Mouse (Mus musculus) neural tube, embryonic 13.5 days (tissue): ENCODE results near the gene Trim28. TPM values are rescaled to one million over a fixed set of nuclear protein-coding genes. Genes with fewer than 3 reads are reported as not detected.
A peak's percentile ranks its signal among the peaks of the same experiment; 100 is the strongest.

Source experiments
- ATAC-seq: fragments of 200-750 bp; cut with Nextera tagmentation; 2 replicates; pipeline ENCODE4 v1.8.0; 2017; ENCODE audit warnings: low read depth, mild to moderate bottlenecking, moderate TSS enrichment, moderate library complexity
- H3K27ac ChIP-seq: fragments of 300-500 bp; sonication (generic); replicated peaks from 2 replicates; pipeline ENCODE4 v1.5.1; 2015; ENCODE audit warnings: moderate library complexity, mild to moderate bottlenecking, inconsistent platforms
- H3K27me3 ChIP-seq: fragments of 300-500 bp; sonication (generic); 2 replicates; pipeline ENCODE4 v1.6.1; 2015; ENCODE audit warnings: mild to moderate bottlenecking, inconsistent platforms
- H3K36me3 ChIP-seq: fragments of 300-500 bp; sonication (generic); 2 replicates; pipeline ENCODE4 v1.6.1; 2015; ENCODE audit warnings: mild to moderate bottlenecking, inconsistent platforms
- H3K4me1 ChIP-seq: fragments of 300-500 bp; sonication (generic); replicated peaks from 2 replicates; pipeline ENCODE4 v1.6.1; 2015; ENCODE audit warnings: inconsistent platforms
- H3K4me2 ChIP-seq: fragments of 300-500 bp; sonication (generic); 2 replicates; pipeline ENCODE4 v1.6.1; 2015; ENCODE audit warnings: inconsistent platforms, mild to moderate bottlenecking, moderate library complexity
- H3K4me3 ChIP-seq: fragments of 300-500 bp; sonication (generic); 2 replicates; pipeline ENCODE4 v1.5.1; 2015; ENCODE audit warnings: mild to moderate bottlenecking, inconsistent platforms
- H3K9ac ChIP-seq: fragments of 300-500 bp; sonication (generic); 2 replicates; pipeline ENCODE4 v1.6.1; 2015; ENCODE audit warnings: moderate library complexity, mild to moderate bottlenecking, inconsistent platforms
- H3K9me3 ChIP-seq: fragments of 300-500 bp; sonication (generic); 2 replicates; pipeline ENCODE4 v1.6.1; 2016; ENCODE audit warnings: inconsistent platforms
- WGBS: fragments of 180-500 bp; shearing (Covaris S2); methylation state at CpG from one replicate; pipeline ENCODE4 v1.1.7; 2015; 5-methylcytosine and 5-hydroxymethylcytosine counted together
- polyA plus RNA-seq: library from polyadenylated mRNA; unstranded; fragments of >200 nt; fragmentation: Nextera tagmentation; extraction: Ambion mirVana; gene quantifications from 2 replicates; pipeline ENCODE4 v1.2.1, GENCODE M21; 2015

The Trim28 gene
- polyA plus RNA-seq, 1 experiment from 2014 or later = 229 TPM

DNA sequence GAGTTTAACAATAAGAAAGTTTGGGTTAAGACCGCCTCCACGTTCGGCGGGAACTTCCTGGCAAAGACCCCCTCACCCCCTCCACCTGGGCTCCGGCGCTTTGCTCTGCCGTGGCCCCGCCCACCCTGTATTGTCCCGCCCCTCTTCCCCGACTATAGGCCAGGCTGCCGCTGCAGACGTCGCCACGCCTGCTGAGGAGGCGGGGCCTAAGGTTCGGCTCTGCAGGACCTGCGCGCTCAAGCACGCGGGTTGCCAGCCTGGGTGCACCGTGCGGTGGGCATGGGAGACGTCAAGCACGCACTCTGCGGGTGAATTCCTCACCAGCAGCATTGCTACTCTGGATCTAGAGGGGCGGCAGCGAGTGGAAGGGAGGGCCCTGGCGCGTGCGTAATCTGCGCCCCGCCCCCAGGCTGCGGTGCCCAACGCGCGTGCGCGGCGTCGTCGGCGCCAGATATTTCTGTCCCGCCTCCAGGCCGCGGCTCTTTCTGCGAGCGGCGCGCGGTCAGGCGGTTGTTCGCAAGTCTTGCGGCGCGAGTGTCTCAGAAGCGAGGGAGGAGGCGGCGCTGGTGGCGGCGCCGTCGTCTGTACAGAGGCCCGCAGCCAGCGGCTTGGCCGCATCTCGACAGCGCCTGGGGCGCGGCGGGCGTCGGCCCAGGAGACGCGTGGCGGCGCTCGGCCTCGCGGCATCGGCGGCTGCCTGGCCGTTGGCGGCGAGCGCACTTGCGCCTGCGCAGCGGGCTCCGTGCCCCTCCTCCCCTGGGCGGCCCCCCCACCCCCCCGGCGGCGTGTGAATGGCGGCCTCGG is 25.2 kb downstream of the Trim28 start:
- H3K9ac ChIP-seq = peak overlapping the region; percentile 94
- peaks cover 39% of the 10 kb centered on the region for H3K36me3 ChIP-seq
- peak overlapping the region; percentile 97 for H3K4me2 ChIP-seq
- peak; percentile 87 for ATAC-seq
- H3K4me3 ChIP-seq = peak overlapping the region; percentile 90
- H3K4me1 ChIP-seq = peaks cover 42% of the 10 kb centered on the region
- H3K27ac ChIP-seq = peak overlapping the region; percentile 98
- H3K9me3 ChIP-seq = no peaks in the 10 kb centered on the region
- H3K27me3 ChIP-seq = no peaks in the 10 kb centered on the region
- WGBS = under 1% methylated on average over 87 of the region's 95 CpGs

DNA sequence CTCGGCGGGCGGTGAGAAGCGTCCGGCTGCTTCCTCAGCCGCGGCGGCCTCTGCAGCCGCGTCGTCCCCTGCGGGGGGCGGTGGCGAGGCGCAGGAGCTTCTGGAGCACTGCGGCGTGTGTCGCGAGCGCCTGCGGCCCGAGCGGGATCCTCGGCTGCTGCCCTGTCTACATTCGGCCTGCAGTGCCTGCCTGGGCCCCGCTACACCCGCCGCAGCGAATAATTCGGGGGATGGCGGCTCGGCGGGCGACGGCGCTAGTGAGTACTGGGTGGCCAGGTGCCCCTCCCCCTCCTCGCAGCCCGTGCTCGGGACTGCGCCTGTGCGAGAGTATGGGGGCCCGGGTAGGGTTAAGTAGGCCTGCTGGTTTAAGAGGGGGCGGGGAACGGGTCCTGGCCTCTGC is 25.9 kb downstream of the Trim28 start:
- Histone ChIP-seq H3K9ac (peak overlapping the region; percentile 94), H3K27me3 (no peaks in the 10 kb centered on the region), H3K4me3 (peak overlapping the region; percentile 90), H3K4me1 (peaks cover 42% of the 10 kb centered on the region), H3K27ac (peak overlapping the region; percentile 98), H3K36me3 (peaks cover 46% of the 10 kb centered on the region), H3K4me2 (peak overlapping the region; percentile 97), H3K9me3 (no peaks in the 10 kb centered on the region)
- WGBS = under 1% methylated on average over 44 of the region's 44 CpGs
- ATAC-seq = peak; percentile 76

DNA sequence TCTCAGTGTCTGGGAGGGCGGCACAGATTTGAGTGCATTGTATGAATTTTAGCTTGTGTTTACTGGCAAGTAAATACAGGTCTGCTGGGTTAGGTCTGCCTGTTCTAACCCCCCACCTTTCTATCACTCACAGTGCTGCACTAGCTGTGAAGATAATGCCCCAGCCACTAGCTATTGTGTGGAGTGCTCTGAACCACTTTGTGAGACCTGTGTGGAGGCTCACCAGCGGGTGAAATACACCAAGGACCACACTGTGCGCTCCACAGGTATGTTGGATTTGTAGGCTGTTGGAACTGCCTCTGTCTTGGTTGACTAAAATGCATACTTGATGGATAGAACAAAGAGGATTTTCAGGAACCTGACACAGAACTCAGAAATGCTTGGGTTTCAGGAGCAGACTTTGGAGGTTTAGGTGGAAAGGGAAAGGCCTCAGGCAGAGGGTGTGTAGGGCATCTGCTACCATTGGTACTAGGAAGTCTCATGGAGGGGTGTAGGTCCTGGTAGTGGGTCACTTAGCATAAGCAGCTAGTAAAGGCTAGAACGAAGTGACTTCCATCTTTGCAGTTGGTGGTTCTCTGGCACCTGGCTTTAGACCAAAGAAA is 26.7 kb downstream of the Trim28 start:
- H3K9me3 ChIP-seq = no peaks in the 10 kb centered on the region
- peak overlapping the region; percentile 98 for H3K27ac ChIP-seq
- H3K4me3 ChIP-seq = peak overlapping the region; percentile 90
- WGBS = 30% methylated on average over 4 of the region's 4 CpGs
- peaks cover 54% of the 10 kb centered on the region for H3K36me3 ChIP-seq
- no peaks in the 10 kb centered on the region for H3K27me3 ChIP-seq
- H3K4me2 ChIP-seq = peak overlapping the region; percentile 97
- H3K9ac ChIP-seq = peak overlapping the region; percentile 94
- no peak for ATAC-seq
- peaks cover 42% of the 10 kb centered on the region for H3K4me1 ChIP-seq

DNA sequence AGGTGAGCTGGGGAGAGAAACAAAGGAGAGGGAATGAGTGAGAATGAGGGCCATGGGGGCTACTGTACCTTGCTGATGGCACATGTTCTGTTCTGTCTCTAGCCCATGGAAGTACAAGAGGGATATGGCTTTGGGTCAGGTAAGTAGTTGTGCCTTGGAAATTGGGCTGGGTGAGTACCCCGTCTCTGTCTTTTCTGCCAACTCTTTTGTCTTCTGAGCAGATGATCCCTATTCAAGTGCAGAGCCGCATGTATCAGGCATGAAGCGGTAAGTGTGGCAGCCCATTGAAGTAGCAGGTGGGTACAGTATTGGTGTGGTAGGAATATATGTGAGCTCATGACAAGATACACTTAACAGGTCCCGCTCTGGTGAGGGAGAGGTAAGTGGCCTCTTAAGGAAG is 30.1 kb downstream of the Trim28 start:
- no peak overlapping the region for H3K4me3 ChIP-seq
- H3K4me1 ChIP-seq = peaks cover 41% of the 10 kb centered on the region
- no peak overlapping the region for H3K27ac ChIP-seq
- WGBS = 90% methylated on average over 4 of the region's 4 CpGs
- no peak overlapping the region for H3K4me2 ChIP-seq
- ATAC-seq = no peak
- H3K27me3 ChIP-seq = no peaks in the 10 kb centered on the region
- no peaks in the 10 kb centered on the region for H3K9me3 ChIP-seq
- H3K9ac ChIP-seq = peak overlapping the region; percentile 43; the same call in 1 of the 2 replicates
- H3K36me3 ChIP-seq = peaks cover 85% of the 10 kb centered on the region

DNA sequence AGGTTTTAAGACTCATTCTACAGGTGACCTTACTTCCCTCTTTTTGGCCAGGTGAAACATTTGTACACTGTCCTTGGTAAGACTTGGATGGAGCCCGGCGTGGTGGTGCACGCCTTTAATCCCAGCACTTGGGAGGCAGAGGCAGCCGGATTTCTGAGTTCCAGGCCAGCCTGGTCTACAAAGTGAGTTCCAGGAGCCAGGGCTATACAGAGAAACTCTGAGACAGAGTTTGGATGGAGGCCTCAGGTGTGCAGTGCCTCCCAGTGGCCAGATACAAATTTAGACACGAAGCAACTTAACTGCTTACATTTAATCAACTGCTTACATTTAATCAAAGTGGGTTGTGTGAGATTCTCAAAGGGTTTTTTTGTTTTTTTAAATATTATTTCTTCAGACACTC is 32.2 kb downstream of the Trim28 start:
- no peak for ATAC-seq
- peaks cover 48% of the 10 kb centered on the region for H3K4me1 ChIP-seq
- peaks cover 90% of the 10 kb centered on the region for H3K36me3 ChIP-seq

DNA sequence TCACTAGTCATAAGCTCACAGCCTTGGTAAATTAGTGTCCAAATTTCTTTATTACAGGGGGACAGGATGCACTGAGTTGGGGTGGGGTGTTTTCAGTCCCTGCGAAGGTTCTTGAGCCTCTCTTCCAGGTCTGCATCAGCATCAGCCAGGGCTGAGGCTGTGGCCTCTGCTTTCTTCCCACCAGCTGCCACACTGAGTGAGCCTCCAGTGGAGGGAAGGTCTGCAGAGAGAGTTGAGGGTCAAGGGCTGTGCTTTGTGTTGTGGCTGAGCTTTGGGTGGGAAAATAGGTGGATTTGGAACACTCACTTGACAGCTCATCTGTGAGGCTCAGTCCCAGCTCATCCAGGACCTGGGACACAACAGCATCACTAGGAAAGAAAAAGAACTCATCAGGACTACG is 33.1 kb downstream of the Trim28 start:
- H3K4me2 ChIP-seq = no peak overlapping the region
- WGBS = 82% methylated on average over 2 of the region's 2 CpGs
- H3K27ac ChIP-seq = no peak overlapping the region
- no peak overlapping the region for H3K4me3 ChIP-seq
- no peaks in the 10 kb centered on the region for H3K9me3 ChIP-seq
- peaks cover 84% of the 10 kb centered on the region for H3K36me3 ChIP-seq
- no peak overlapping the region for H3K9ac ChIP-seq
- H3K27me3 ChIP-seq = no peaks in the 10 kb centered on the region
- H3K4me1 ChIP-seq = peaks cover 48% of the 10 kb centered on the region
- no peak for ATAC-seq

More for the DNA sequence above, 32.2 kb downstream of the Trim28 start:
- no peak overlapping the region for H3K4me3 ChIP-seq
- no peak overlapping the region for H3K27ac ChIP-seq
- no peak overlapping the region for H3K9ac ChIP-seq
- WGBS = 77% methylated on average over 5 of the region's 5 CpGs
- H3K27me3 ChIP-seq = no peaks in the 10 kb centered on the region
- no peak overlapping the region for H3K4me2 ChIP-seq
- H3K9me3 ChIP-seq = no peaks in the 10 kb centered on the region

DNA sequence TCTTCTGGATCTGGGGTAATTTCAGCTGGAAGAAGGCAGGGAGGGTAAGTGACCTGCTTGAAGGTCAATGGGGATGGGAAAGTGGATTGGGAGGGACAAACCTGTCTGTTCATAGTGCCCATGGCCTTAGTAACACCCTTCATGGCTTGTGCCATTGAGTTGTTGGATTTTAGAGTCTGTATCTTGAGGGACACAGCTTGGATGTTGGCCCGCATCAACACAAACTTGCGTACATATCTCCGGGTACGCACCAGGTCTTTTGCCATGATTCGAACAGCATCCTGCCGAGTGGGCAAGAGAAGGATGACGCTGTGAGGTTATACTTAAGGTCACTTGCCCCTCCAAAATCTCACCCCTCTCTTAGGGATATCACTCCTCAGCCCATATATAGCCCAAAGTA is 33.6 kb downstream of the Trim28 start:
- H3K4me3 ChIP-seq = no peak overlapping the region
- H3K4me2 ChIP-seq = no peak overlapping the region
- 0 out of 2 replicates have a peak overlapping the region, but pooled peaks have one; percentile 90 for H3K9ac ChIP-seq
- H3K27me3 ChIP-seq = no peaks in the 10 kb centered on the region
- no peak for ATAC-seq
- peaks cover 45% of the 10 kb centered on the region for H3K4me1 ChIP-seq
- peaks cover 79% of the 10 kb centered on the region for H3K36me3 ChIP-seq
- H3K27ac ChIP-seq = no peak overlapping the region
- 93% methylated on average over 7 of the region's 7 CpGs for WGBS
- H3K9me3 ChIP-seq = no peaks in the 10 kb centered on the region

DNA sequence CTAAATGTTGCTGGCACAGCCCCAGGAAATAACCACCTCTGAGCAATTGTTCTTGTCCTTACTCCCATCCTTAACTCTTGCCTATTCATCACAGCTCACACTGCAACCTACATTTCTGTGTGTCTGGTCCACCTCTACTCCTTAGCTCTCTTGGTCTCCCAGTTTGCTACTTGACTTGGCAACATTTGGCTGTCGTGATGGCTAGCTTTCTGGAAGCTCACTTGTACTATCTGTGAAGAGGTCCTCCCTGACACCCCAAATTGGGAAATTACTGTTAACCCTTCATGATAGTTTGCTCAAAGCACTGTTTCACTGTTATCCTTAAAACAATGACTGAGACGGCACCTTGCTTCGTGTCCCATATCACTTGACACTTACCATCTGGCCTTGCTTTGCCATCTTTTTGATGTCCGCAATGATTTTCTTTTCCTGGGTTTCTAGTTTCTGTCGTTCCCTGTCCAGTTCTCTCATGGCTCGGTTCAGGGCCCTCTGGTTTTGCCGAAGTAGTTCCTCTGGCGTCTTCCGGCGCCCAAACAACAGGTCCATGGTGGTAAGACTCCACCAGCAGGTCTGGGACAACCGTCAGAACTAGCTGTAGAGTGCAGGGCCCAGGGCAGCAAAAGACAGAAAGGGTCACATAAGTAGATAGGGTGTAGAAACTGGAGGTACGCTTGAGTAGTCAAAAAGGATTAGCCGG is 34.7 kb downstream of the Trim28 start:
- WGBS = 54% methylated on average over 13 of the region's 13 CpGs
- Histone ChIP-seq H3K9me3 (no peaks in the 10 kb centered on the region), H3K4me2 (peak overlapping the region; percentile 95), H3K27me3 (no peaks in the 10 kb centered on the region), H3K4me3 (peak overlapping the region; percentile 80), H3K27ac (peak overlapping the region; percentile 95), H3K9ac (peak overlapping the region; percentile 90), H3K36me3 (peaks cover 68% of the 10 kb centered on the region), H3K4me1 (peaks cover 43% of the 10 kb centered on the region)
- ATAC-seq = no peak

DNA sequence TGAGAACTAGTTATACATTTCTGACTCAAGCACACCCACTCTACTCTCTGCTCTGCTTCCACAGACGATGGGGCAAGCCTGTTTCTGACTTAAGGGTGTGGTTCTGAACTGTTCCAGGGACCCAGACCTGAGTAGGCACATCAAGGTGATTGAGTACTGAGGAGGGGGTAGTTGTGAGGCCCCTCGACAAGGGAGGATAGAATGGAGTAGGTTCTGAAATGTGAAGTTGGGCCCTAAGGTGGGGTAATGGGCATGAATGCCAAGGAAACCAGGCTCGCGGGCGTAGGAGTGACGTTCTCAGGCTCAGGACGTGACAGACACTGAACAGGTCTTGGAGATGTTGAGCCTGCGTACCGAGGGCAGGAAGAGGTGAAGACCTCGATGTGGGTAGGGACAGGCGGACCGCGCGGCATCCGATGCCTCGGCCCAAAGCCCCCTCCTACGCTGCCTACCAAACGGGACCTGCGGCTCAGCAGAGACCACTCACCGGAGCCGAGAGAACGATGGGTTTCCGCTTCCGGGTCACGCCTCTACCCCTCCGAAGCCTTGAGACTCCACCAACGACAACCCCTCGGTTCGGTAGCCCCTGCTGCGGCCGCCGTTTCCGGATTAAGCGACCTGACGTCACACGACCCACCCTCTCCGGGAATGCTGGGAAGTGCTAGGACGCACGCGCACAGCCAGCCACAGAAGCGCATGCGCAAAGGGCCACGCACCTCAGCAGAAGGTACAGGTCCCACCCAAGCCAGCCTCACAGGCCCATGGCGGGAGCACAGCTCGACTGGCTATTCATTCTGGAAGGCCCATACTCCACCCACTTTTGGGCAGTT is 35.4 kb downstream of the Trim28 start, which contains the start of gene Chmp2a:
Gene Chmp2a (minus strand): TSS at position 660 of the 830 bp plus-strand sequence.
- peak within 1 kb of the TSS; percentile 95 for H3K27ac ChIP-seq
- H3K4me1 ChIP-seq = peaks cover 51% of the 10 kb centered on the region
- WGBS = under 1% methylated on average over 45 of the region's 45 CpGs
- H3K4me3 ChIP-seq = peak within 1 kb of the TSS; percentile 80
- no peaks in the 10 kb centered on the region for H3K9me3 ChIP-seq
- peaks cover 60% of the 10 kb centered on the region for H3K36me3 ChIP-seq
- H3K4me2 ChIP-seq = peak within 1 kb of the TSS; percentile 95
- peak within 1 kb of the TSS; percentile 90 for H3K9ac ChIP-seq
- peak; percentile 79 for ATAC-seq
- H3K27me3 ChIP-seq = no peaks in the 10 kb centered on the region

DNA sequence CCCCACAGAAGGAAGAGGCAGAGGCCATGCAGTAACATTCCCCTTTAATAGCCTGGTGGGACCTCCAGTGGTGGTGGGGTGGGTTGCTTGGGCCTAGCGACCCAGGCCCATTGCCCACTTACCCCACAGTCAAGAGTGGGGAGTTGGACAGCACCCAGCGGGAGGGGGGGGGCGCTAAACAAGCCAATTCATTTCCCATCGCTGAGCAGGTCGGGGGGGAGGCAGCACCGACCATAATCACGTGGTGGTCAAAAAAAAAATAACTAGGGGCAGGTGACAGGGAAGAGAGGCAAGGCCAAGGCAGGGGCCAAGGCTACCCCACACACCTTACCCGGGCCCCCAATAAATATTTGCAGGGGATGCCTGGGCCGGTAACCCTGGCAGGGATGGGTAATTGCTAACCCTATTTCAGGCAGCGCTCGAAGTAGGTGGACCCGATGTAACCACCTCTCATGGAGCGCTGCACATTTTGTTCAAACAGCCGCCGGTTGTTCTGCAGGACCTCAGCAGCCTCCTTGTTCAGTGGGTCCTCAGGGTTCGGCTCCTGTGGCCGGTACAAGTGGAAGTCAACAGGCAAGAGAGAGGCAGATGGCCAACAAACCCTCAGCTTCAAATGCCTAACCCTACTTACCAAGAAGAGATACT is 36.4 kb downstream of the Trim28 start:
- H3K36me3 ChIP-seq = peaks cover 51% of the 10 kb centered on the region
- 0 out of 2 replicates have a peak, but pooled peaks have one; percentile 0 for ATAC-seq
- H3K9ac ChIP-seq = peak overlapping the region; percentile 90
- H3K9me3 ChIP-seq = no peaks in the 10 kb centered on the region
- peaks cover 52% of the 10 kb centered on the region for H3K4me1 ChIP-seq
- WGBS = 85% methylated on average over 17 of the region's 17 CpGs
- H3K27me3 ChIP-seq = no peaks in the 10 kb centered on the region
- H3K4me3 ChIP-seq = peak overlapping the region; percentile 80
- H3K4me2 ChIP-seq = peak overlapping the region; percentile 95
- peak overlapping the region; percentile 95 for H3K27ac ChIP-seq

DNA sequence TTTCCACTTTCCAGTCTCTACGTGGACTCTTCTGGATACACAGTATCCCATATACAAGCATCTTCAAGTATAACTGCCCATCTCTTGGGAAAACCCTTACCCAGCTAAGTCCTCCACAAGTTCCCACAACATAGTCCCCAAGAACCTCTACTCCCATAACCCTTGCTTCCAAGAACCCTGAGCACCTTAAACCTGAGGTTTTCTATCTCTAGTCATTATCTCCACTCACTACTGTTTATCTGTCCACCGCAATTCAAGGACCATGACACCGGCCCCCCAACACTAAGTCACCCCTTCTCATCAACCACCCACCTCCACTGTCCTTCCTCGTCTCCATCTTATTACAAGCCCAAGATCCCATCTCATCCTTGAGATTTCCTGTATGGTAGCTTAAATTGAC is 37.9 kb downstream of the Trim28 start:
- no peak for ATAC-seq
- Histone ChIP-seq H3K36me3 (peaks cover 36% of the 10 kb centered on the region), H3K4me2 (peak overlapping the region; percentile 91), H3K9ac (peak overlapping the region; percentile 98), H3K4me3 (peak overlapping the region; percentile 80), H3K27ac (peak overlapping the region; percentile 99), H3K9me3 (no peaks in the 10 kb centered on the region), H3K27me3 (peaks cover 10% of the 10 kb centered on the region), H3K4me1 (peaks cover 52% of the 10 kb centered on the region)
- 49% methylated on average over 4 of the region's 4 CpGs for WGBS
